Mouse (Mus musculus): ENCODE measurements around the gene Podxl2. TPM values are rescaled to one million over a fixed set of nuclear protein-coding genes. Genes with fewer than 3 reads are reported as not detected.

Podxl2 gene
- polyA plus RNA-seq, 2 experiments from 2014 or later = 0.32 TPM; not detected in 1

DNA sequence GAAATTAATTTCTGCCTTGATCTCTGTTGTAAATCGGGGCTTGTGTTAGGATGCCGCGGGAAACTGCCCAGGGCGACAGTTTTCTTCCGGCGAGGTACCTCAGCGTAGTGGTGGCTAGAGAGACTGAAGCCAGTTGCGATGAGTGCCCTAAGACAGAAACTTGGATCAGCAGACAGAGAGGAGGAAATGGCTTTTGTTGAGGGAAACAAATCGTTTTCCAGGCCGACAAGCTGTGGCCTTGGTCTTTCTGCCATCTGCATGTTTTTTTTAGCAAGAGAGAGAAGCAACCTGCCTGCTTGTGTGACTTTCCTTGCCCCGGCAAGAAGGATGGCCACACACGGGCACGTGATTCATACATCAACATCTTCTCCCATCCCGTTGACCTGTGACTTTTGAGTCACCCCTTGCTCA, 80.3 kb downstream of the Podxl2 start:
- ATAC-seq = no peak

DNA sequence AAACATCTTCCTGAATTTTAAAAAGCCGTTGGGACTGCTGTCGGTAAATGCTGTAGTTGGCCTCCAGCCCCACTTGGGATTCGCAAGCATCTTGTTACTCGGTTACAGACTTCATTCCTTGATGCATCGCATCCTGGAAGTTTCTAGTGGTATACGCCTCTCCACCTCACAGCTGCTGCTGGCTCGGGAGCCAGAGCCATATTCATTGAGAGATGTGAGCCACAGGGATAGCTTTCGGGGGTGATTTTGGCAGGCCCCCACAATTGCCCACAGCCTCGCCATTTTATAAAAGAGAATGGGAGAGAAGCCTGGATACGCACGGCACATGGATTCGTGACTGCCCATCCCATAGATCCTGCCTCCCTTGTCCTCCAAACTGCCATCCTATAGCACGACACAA, 81.0 kb downstream of the Podxl2 start:
- ATAC-seq = no peak

DNA sequence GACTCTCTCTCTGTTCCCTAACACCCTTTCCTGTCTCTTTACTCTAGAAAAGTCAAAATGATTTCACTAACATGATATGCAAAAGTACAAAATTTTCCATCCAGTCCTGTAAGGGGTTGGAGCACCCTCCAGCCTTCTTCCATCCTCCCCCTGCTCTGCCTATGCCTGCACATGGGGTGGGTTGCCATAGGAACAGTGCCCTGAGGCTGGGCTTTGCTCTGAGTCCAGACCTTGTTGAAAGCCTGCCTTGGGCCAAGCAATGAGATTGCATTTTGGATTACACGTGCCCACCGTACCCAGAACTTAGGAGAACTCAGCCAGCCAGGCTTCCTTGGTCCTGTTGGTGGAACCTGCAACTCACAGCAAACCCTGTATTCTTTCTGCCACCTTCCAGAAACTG, 81.6 kb downstream of the Podxl2 start:
- no peak for ATAC-seq

Other genes starting within 250 kb of the Podxl2 start
- gene Kbtbd12, start 237.1 kb downstream of the Podxl2 start, polyA plus RNA-seq (2017; shearing (Covaris generic)) = not detected
- gene Mgll, start 150.6 kb downstream of the Podxl2 start, polyA plus RNA-seq (2017; shearing (Covaris generic)) = under 1 TPM in 1 of 2 experiments, not detected in 1; 0.27 TPM
- 100 to 1,000 TPM in 1 of 2 experiments, 10 to 100 TPM in 1; 71.0 to 112 TPM for gene Abtb1, start 33.1 kb downstream of the Podxl2 start, polyA plus RNA-seq (2017; shearing (Covaris generic))
- 10 to 100 TPM; 19.8 to 34.7 TPM for gene Mcm2, start 23.7 kb upstream of the Podxl2 start, polyA plus RNA-seq (2017; shearing (Covaris generic))
- gene Tpra1, start 27.2 kb upstream of the Podxl2 start, polyA plus RNA-seq (2017; shearing (Covaris generic)) = 10 to 100 TPM; 54.7 to 74.1 TPM

All from CD4-positive, CD25-positive, alpha-beta regulatory T cell, adult 4 months (primary cell).